Mouse (Mus musculus) erythroblast, embryonic 14.5 days (primary cell): ENCODE results near the gene Rgcc. TPM values are rescaled to one million over a fixed set of nuclear protein-coding genes. Genes with fewer than 3 reads are reported as not detected.

Experiments
- H3K27me3 ChIP-seq: 2 replicates; pipeline ENCODE4 v1.6.1; 2012; ENCODE audit warnings: inconsistent platforms; ENCODE audit not compliant: control insufficient read depth
- H3K36me3 ChIP-seq: 2 replicates; pipeline ENCODE4 v1.6.1; 2012; ENCODE audit warnings: mild to moderate bottlenecking, inconsistent platforms; ENCODE audit not compliant: control insufficient read depth
- H3K4me1 ChIP-seq: 2 replicates; pipeline ENCODE4 v1.6.1; 2012; ENCODE audit warnings: inconsistent platforms; ENCODE audit not compliant: control insufficient read depth
- H3K4me3 ChIP-seq: replicated peaks from 2 replicates; pipeline ENCODE3; 2012; ENCODE audit warnings: moderate library complexity, mild to moderate bottlenecking, inconsistent platforms
- H3K9me3 ChIP-seq: 2 replicates; pipeline ENCODE4 v1.6.1; 2012; ENCODE audit warnings: low read length, inconsistent platforms, mixed read lengths; ENCODE audit not compliant: control insufficient read depth
- GATA1 ChIP-seq: IDR thresholded peaks from 2 replicates; pipeline ENCODE4 v1.6.1; 2012; ENCODE audit warnings: low read length, inconsistent platforms, mixed read lengths
- TAL1 ChIP-seq: IDR thresholded peaks from 3 replicates; pipeline ENCODE4 v1.6.1; 2012; ENCODE audit warnings: low read length, inconsistent platforms, mixed read lengths
- polyA plus RNA-seq: library from polyadenylated mRNA; stranded (reverse); fragments of >175 nt; gene quantifications from 2 replicates; pipeline ENCODE4 v1.2.3, GENCODE M21; 2012

The Rgcc gene
- polyA plus RNA-seq, 1 experiment = 77.8 TPM

- H3K4me1 ChIP-seq = no peaks in the 10 kb centered on the region
These were observed 59.6 kb downstream of the Rgcc start for GRCm38 (mm10) chr14:79241656-79242385.

GRCm38 (mm10) chr14:79241057-79241570 is 60.3 kb downstream of the Rgcc start:
- Histone ChIP-seq H3K4me1 (no peaks in the 10 kb centered on the region), H3K4me3 (no peak overlapping the region), H3K36me3 (no peaks in the 10 kb centered on the region), H3K9me3 (no peaks in the 10 kb centered on the region), H3K27me3 (no peaks in the 10 kb centered on the region; the same call in 1 of the 2 replicates)
- TF ChIP-seq TAL1 = no peak
- TF ChIP-seq GATA1 = no peak

More at GRCm38 (mm10) chr14:79241656-79242385, 59.6 kb downstream of the Rgcc start:
- no peaks in the 10 kb centered on the region; the same call in 1 of the 2 replicates for H3K27me3 ChIP-seq
- H3K9me3 ChIP-seq = no peaks in the 10 kb centered on the region
- TF ChIP-seq GATA1 (no peak), TAL1 (no peak)
- no peaks in the 10 kb centered on the region for H3K36me3 ChIP-seq
- H3K4me3 ChIP-seq = no peak overlapping the region

GRCm38 (mm10) chr14:79239402-79239801 is 62.0 kb downstream of the Rgcc start:
- no peak overlapping the region for H3K4me3 ChIP-seq
- no peak for TF ChIP-seq GATA1
- TF ChIP-seq TAL1 = no peak
- H3K4me1 ChIP-seq = no peaks in the 10 kb centered on the region
- H3K36me3 ChIP-seq = no peaks in the 10 kb centered on the region
- H3K9me3 ChIP-seq = no peaks in the 10 kb centered on the region
- H3K27me3 ChIP-seq = no peaks in the 10 kb centered on the region; the same call in 1 of the 2 replicates

Other genes starting within 250 kb of the Rgcc start
- 0.04 TPM in 1 of 2 replicates, not detected in the other for gene Zfp957, start 54.3 kb downstream of the Rgcc start, polyA plus RNA-seq
- gene Naa16, start 89.1 kb upstream of the Rgcc start, polyA plus RNA-seq = 1.8 TPM in 2 replicates
- not detected in 2 replicates for gene Mtrf1, start 96.1 kb upstream of the Rgcc start, polyA plus RNA-seq
- gene Kbtbd7, start 124.9 kb upstream of the Rgcc start, polyA plus RNA-seq = 0.09 and 0.14 TPM in 2 replicates
- 0.09 and 0.25 TPM in 2 replicates for gene Kbtbd6, start 150.2 kb upstream of the Rgcc start, polyA plus RNA-seq
- 0.65 and 0.69 TPM in 2 replicates for gene Elf1, start 179.5 kb upstream of the Rgcc start, polyA plus RNA-seq
- 0.82 and 0.86 TPM in 2 replicates for gene Wbp4, start 179.9 kb upstream of the Rgcc start, polyA plus RNA-seq